Mouse (Mus musculus) ES-Bruce4 (cell line): ENCODE measurements around the gene Ppt2. TPM values are rescaled to one million over a fixed set of nuclear protein-coding genes. Genes with fewer than 3 reads are reported as not detected.

ENCODE experiments used
- H3K27ac ChIP-seq: 2 replicates; pipeline ENCODE4 v1.5.1; 2012; ENCODE audit warnings: low read length, inconsistent platforms; ENCODE audit not compliant: insufficient read depth
- H3K27me3 ChIP-seq: 2 replicates; pipeline ENCODE4 v1.6.1; 2012; ENCODE audit warnings: mild to moderate bottlenecking, low read length, inconsistent platforms; ENCODE audit not compliant: control insufficient read depth, poor library complexity, insufficient read depth, severe bottlenecking
- H3K36me3 ChIP-seq: 2 replicates; pipeline ENCODE4 v1.6.1; 2012; ENCODE audit warnings: inconsistent platforms, mild to moderate bottlenecking, low read length, moderate library complexity; ENCODE audit not compliant: control insufficient read depth, poor library complexity, insufficient read depth, severe bottlenecking
- H3K4me1 ChIP-seq: one replicate; pipeline ENCODE4 v1.8.1; 2011; ENCODE audit warnings: low read length; ENCODE audit not compliant: control insufficient read depth, insufficient read depth
- H3K4me3 ChIP-seq: 2 replicates; pipeline ENCODE4 v1.5.1; 2011; ENCODE audit warnings: low read depth, mild to moderate bottlenecking, low read length
- H3K9ac ChIP-seq: 2 replicates; pipeline ENCODE4 v1.6.1; 2012; ENCODE audit warnings: low read depth, mild to moderate bottlenecking, inconsistent platforms; ENCODE audit not compliant: poor library complexity, severe bottlenecking
- H3K9me3 ChIP-seq: replicated peaks from 2 replicates; pipeline ENCODE4 v1.6.1; 2012; ENCODE audit warnings: mild to moderate bottlenecking, low read length, inconsistent platforms; ENCODE audit not compliant: control insufficient read depth, poor library complexity, insufficient read depth, severe bottlenecking
- CTCF ChIP-seq: IDR thresholded peaks from one replicate; pipeline ENCODE4 v1.8.1; 2011; ENCODE audit warnings: low read depth, low read length
- EP300 ChIP-seq: IDR thresholded peaks from 2 replicates; pipeline ENCODE4 v1.6.1; 2011; ENCODE audit warnings: low read depth, low read length; ENCODE audit not compliant: insufficient read depth
- POLR2A ChIP-seq: IDR thresholded peaks from one replicate; pipeline ENCODE4 v1.8.1; 2011; ENCODE audit warnings: low read length; ENCODE audit not compliant: insufficient read depth
- polyA plus RNA-seq: library from polyadenylated mRNA; stranded (reverse); fragments of >200 nt; gene quantifications from 2 replicates; pipeline ENCODE4 v1.2.4, GENCODE M21; 2011; ENCODE audit warnings: low read depth; ENCODE audit not compliant: missing spikeins, insufficient read depth, insufficient read length

Ppt2 gene
- polyA plus RNA-seq, 1 experiment = 26.7 TPM

DNA sequence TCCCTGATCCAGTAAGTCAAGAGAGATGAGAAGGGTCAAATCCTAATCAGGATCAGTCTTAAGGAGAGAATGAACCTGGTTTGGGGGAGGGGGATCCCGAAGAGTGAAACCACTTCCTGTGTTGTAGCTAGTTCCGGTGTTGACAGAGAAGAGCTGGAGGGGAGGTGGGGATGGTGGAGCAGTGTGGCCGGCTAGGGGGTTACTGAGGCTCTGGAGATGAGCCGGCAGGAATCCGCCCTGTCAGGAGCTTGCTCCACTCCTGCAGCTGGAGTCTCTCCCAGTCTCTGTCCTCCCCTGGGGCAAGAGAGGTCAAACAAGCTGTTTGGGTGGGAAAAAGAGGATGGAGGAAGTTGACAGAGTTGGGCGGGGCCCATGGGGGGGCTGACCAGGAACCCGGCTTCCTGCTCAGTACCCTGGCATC is 38.6 kb downstream of the Ppt2 start, which contains the start of gene Gpsm3:
Gene Gpsm3, plus strand, starts transcription at position 126 of the 421 bp plus-strand sequence.
- H3K4me3 ChIP-seq = peak within 1 kb of the TSS; percentile 37; the same call in 1 of the 2 replicates
- no peaks in the 10 kb centered on the region for H3K27me3 ChIP-seq
- peak within 1 kb of the TSS; percentile 43 for H3K9ac ChIP-seq
- 0 out of 2 replicates have a peak, but pooled peaks cover 4% of the 10 kb centered on the region for H3K36me3 ChIP-seq
- no peak for TF ChIP-seq POLR2A
- TF ChIP-seq EP300 = 0 out of 2 replicates have a peak, but pooled peaks have one; percentile 13
- H3K9me3 ChIP-seq = no peaks in the 10 kb centered on the region
- H3K4me1 ChIP-seq = peaks cover 11% of the 10 kb centered on the region
- peak within 1 kb of the TSS; percentile 33; the same call in 1 of the 2 replicates for H3K27ac ChIP-seq

DNA sequence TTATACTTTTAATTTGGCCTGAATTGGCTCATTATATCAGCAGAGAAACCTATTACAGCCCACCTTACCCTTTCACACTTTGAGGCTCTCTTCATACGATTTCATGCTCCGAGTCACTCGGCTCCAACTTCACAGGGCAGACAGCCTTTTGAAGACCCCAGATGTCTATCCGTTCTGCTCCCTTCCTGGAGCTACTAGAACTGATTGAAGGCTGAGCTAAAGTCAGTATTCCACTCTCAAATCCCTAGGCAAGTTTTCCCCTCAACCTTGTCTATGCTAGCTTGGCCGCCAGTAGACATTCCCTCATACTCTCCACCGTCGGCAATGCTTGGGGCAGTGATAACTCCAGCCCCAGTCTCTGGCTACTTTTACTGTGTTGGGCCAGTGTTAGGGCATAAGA is 39.1 kb downstream of the Ppt2 start:
- H3K27ac ChIP-seq = no peak overlapping the region
- H3K36me3 ChIP-seq = no peaks in the 10 kb centered on the region
- H3K9me3 ChIP-seq = no peaks in the 10 kb centered on the region
- peaks cover 11% of the 10 kb centered on the region for H3K4me1 ChIP-seq
- peak overlapping the region; percentile 43 for H3K9ac ChIP-seq
- H3K4me3 ChIP-seq = no peak overlapping the region
- TF ChIP-seq POLR2A = no peak
- no peak for TF ChIP-seq EP300
- no peak for TF ChIP-seq CTCF
- no peaks in the 10 kb centered on the region for H3K27me3 ChIP-seq

- no peak overlapping the region for H3K27ac ChIP-seq
- TF ChIP-seq CTCF (no peak), POLR2A (no peak), EP300 (no peak)
- H3K4me1 ChIP-seq = peaks cover 11% of the 10 kb centered on the region
- H3K9ac ChIP-seq = peak overlapping the region; percentile 43
- H3K36me3 ChIP-seq = no peaks in the 10 kb centered on the region
- no peaks in the 10 kb centered on the region for H3K9me3 ChIP-seq
- no peaks in the 10 kb centered on the region for H3K27me3 ChIP-seq
- no peak overlapping the region for H3K4me3 ChIP-seq
These were observed 39.5 kb downstream of the Ppt2 start for GRCm38 (mm10) chr17:34588767-34589166.

DNA sequence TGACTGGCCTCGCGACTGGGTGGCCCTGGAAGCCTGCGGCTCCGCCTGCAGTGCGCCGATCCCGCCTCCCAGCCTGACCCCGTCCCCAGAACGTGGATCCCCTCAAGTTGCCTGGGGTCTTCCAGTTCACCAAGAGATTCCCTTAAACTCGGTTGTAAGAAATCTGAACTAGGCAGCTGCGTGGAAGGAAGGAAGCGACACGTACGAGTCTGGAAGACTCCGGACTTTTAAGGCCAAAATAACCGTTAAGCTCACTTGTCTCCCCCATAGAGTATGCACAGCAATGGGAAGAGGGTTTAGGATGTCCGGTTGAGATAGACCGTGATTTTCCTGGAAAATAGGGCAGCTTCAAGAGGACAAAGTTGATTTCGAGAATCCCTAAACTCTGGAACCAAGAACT is 40.5 kb downstream of the Ppt2 start:
- TF ChIP-seq CTCF = no peak
- TF ChIP-seq EP300 = no peak
- no peak for TF ChIP-seq POLR2A
- Histone ChIP-seq H3K9me3 (no peaks in the 10 kb centered on the region), H3K4me1 (peaks cover 11% of the 10 kb centered on the region), H3K27ac (no peak overlapping the region), H3K36me3 (no peaks in the 10 kb centered on the region), H3K4me3 (peak overlapping the region; percentile 97), H3K9ac (peak overlapping the region; percentile 80), H3K27me3 (no peaks in the 10 kb centered on the region)

GRCm38 (mm10) chr17:34587423-34587811 is 40.9 kb downstream of the Ppt2 start:
- Histone ChIP-seq H3K4me3 (peak overlapping the region; percentile 97), H3K4me1 (peaks cover 11% of the 10 kb centered on the region), H3K9me3 (no peaks in the 10 kb centered on the region), H3K27ac (no peak overlapping the region), H3K9ac (peak overlapping the region; percentile 80), H3K36me3 (no peaks in the 10 kb centered on the region), H3K27me3 (no peaks in the 10 kb centered on the region)
- TF ChIP-seq CTCF = no peak
- TF ChIP-seq EP300 = no peak
- peak; percentile 83 for TF ChIP-seq POLR2A

DNA sequence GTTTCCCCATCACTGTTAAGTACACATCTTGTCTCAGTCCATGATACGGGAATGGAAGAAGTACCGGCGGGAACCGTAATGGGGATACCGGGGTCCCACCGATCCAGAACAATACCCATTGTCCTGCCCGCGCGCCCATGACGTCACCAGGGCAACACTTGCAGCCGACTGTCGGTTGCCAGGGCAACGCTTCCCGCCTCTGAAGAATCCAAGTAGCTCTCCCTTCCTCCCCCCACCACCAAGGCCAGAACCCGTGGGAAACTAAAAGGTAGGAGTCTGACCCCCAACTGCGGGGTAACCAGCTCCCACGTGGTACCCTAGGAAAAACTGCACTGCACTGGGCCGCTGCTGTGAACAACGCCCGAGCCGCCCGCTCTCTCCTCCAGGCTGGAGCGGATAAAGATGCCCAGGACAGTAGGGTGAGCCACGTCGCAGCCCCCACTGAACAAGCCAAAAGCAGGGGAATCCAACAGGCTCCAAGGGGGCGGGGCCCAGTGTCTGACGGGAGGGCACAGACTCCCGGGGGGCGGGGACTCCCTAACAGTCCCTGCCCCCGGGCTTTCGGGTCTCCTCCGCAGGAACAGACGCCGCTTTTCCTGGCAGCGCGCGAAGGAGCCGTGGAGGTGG is 41.4 kb downstream of the Ppt2 start:
- TF ChIP-seq CTCF = no peak
- peak; percentile 33 for TF ChIP-seq POLR2A
- H3K9me3 ChIP-seq = no peaks in the 10 kb centered on the region
- peak overlapping the region; percentile 68 for H3K27ac ChIP-seq
- H3K36me3 ChIP-seq = no peaks in the 10 kb centered on the region
- peak overlapping the region; percentile 71 for H3K4me3 ChIP-seq
- peak overlapping the region; percentile 80 for H3K9ac ChIP-seq
- no peaks in the 10 kb centered on the region for H3K27me3 ChIP-seq
- H3K4me1 ChIP-seq = peaks cover 11% of the 10 kb centered on the region
